Mouse (Mus musculus) kidney, postnatal 0 days (tissue): ENCODE results near the gene Ube2o. TPM values are rescaled to one million over a fixed set of nuclear protein-coding genes. Genes with fewer than 3 reads are reported as not detected.

Source experiments
- ATAC-seq: fragments of 200-750 bp; cut with Nextera tagmentation; replicated peaks from 2 replicates; pipeline ENCODE4 v1.8.0; 2017; ENCODE audit warnings: low read depth, moderate number of reproducible peaks, moderate TSS enrichment, moderate library complexity; ENCODE audit not compliant: low FRiP score
- DNase-seq: peaks from one replicate; pipeline ENCODE4 v3.0.0-alpha.2; 2016; ENCODE audit warnings: low spot score
- H3K27ac ChIP-seq: fragments of 300-500 bp; sonication (generic); 2 replicates; pipeline ENCODE4 v1.5.1; 2014; ENCODE audit warnings: mild to moderate bottlenecking
- H3K27me3 ChIP-seq: fragments of 300-500 bp; sonication (generic); 2 replicates; pipeline ENCODE4 v1.6.1; 2014; ENCODE audit warnings: low read length, mixed read lengths; ENCODE audit not compliant: insufficient read depth
- H3K36me3 ChIP-seq: fragments of 300-500 bp; sonication (generic); 2 replicates; pipeline ENCODE4 v1.6.1; 2014; ENCODE audit warnings: low read length, mixed read lengths; ENCODE audit not compliant: insufficient read depth
- H3K4me1 ChIP-seq: fragments of 300-500 bp; sonication (generic); replicated peaks from 2 replicates; pipeline ENCODE4 v1.6.1; 2014; ENCODE audit warnings: antibody characterized with exemption, low read length, mixed read lengths; ENCODE audit not compliant: insufficient read depth
- H3K4me2 ChIP-seq: fragments of 300-500 bp; sonication (generic); 2 replicates; pipeline ENCODE4 v1.6.1; 2014; ENCODE audit warnings: mild to moderate bottlenecking, low read length, moderate library complexity, mixed read lengths
- H3K4me3 ChIP-seq: fragments of 300-500 bp; sonication (generic); replicated peaks from 2 replicates; pipeline ENCODE4 v1.5.1; 2014; ENCODE audit warnings: low read depth, low read length
- H3K9ac ChIP-seq: fragments of 300-500 bp; sonication (generic); 2 replicates; pipeline ENCODE4 v1.6.1; 2014; ENCODE audit warnings: low read depth, low read length
- H3K9me3 ChIP-seq: fragments of 300-500 bp; sonication (generic); replicated peaks from 2 replicates; pipeline ENCODE4 v1.6.1; 2016; ENCODE audit warnings: low read length, inconsistent platforms, mixed read lengths
- CTCF ChIP-seq: IDR thresholded peaks from 2 replicates; pipeline ENCODE4 v1.5.1; 2016; ENCODE audit warnings: antibody characterized with exemption, low read depth, mild to moderate bottlenecking, moderate library complexity
- WGBS: fragments of 180-500 bp; shearing (Covaris S2); extraction: QIAGEN DNeasy Blood & Tissue Kit; methylation state at CpG from one replicate; pipeline ENCODE4 v1.1.7; 2014; 5-methylcytosine and 5-hydroxymethylcytosine counted together
- polyA plus RNA-seq: library from polyadenylated mRNA; unstranded; fragments of >200 nt; fragmentation: Nextera tagmentation; extraction: Ambion mirVana; gene quantifications from 2 replicates; pipeline ENCODE4 v1.2.1, GENCODE M21; 2015

Ube2o gene
- 8.6 and 8.9 TPM in 2 replicates for polyA plus RNA-seq

GRCm38 (mm10) chr11:116581376-116581814 is at the start of gene Ube2o:
Ube2o (minus strand) TSS chr11:116581447.
- Histone ChIP-seq H3K27ac (peak within 1 kb of the TSS; percentile 63), H3K4me3 (peak within 1 kb of the TSS; percentile 83), H3K27me3 (no peaks in the 10 kb centered on the region), H3K4me2 (peak within 1 kb of the TSS; percentile 86), H3K36me3 (no peaks in the 10 kb centered on the region), H3K9ac (peak within 1 kb of the TSS; percentile 77), H3K4me1 (0 out of 2 replicates have a peak, but pooled peaks cover 5% of the 10 kb centered on the region), H3K9me3 (no peaks in the 10 kb centered on the region)
- peak; percentile 50; the same call in 1 of the 2 replicates for TF ChIP-seq CTCF
- WGBS: 1% methylated on average over 49 of the region's 51 CpGs
- DNase-seq: peak; percentile 90
- ATAC-seq: peak; percentile 88

- ATAC-seq: no peak
- Histone ChIP-seq H3K4me1 (no peaks in the 10 kb centered on the region), H3K27ac (no peak overlapping the region), H3K9ac (no peak overlapping the region), H3K36me3 (no peaks in the 10 kb centered on the region), H3K9me3 (no peaks in the 10 kb centered on the region), H3K27me3 (no peaks in the 10 kb centered on the region), H3K4me2 (no peak overlapping the region), H3K4me3 (no peak overlapping the region)
- no peak for DNase-seq
- TF ChIP-seq CTCF: no peak
- WGBS: 32% methylated on average over 12 of the region's 12 CpGs
Observed at GRCm38 (mm10) chr11:116630171-116630965, 49.1 kb upstream of the Ube2o start.

- WGBS: 91% methylated on average over 6 of the region's 6 CpGs
- no peak overlapping the region for H3K4me2 ChIP-seq
- H3K4me3 ChIP-seq: no peak overlapping the region
- H3K36me3 ChIP-seq: no peaks in the 10 kb centered on the region
- H3K4me1 ChIP-seq: no peaks in the 10 kb centered on the region
- DNase-seq (no peak), ATAC-seq (no peak)
- H3K27me3 ChIP-seq: no peaks in the 10 kb centered on the region
- H3K9me3 ChIP-seq: no peaks in the 10 kb centered on the region
- H3K9ac ChIP-seq: no peak overlapping the region
- no peak overlapping the region for H3K27ac ChIP-seq
- no peak for TF ChIP-seq CTCF
Observed at GRCm38 (mm10) chr11:116629472-116629871, 48.2 kb upstream of the Ube2o start.

- H3K4me2 ChIP-seq: no peak overlapping the region
- H3K36me3 ChIP-seq: no peaks in the 10 kb centered on the region
- H3K4me3 ChIP-seq: no peak overlapping the region
- no peaks in the 10 kb centered on the region for H3K27me3 ChIP-seq
- 60% methylated on average over 9 of the region's 9 CpGs for WGBS
- H3K4me1 ChIP-seq: no peaks in the 10 kb centered on the region
- no peak overlapping the region for H3K27ac ChIP-seq
- DNase-seq: peak; percentile 94
- 0 out of 2 replicates have a peak, but pooled peaks have one; percentile 34 for ATAC-seq
- TF ChIP-seq CTCF: peak; percentile 99
- H3K9me3 ChIP-seq: no peaks in the 10 kb centered on the region
- H3K9ac ChIP-seq: no peak overlapping the region
Observed at GRCm38 (mm10) chr11:116628712-116629111, 47.5 kb upstream of the Ube2o start.

GRCm38 (mm10) chr11:116627072-116628020 is 46.1 kb upstream of the Ube2o start:
- H3K9ac ChIP-seq: no peak overlapping the region
- no peak for ATAC-seq
- no peaks in the 10 kb centered on the region for H3K9me3 ChIP-seq
- 36% methylated on average over 10 of the region's 10 CpGs for WGBS
- H3K27ac ChIP-seq: no peak overlapping the region
- no peaks in the 10 kb centered on the region for H3K27me3 ChIP-seq
- TF ChIP-seq CTCF: peak; percentile 51
- no peak overlapping the region for H3K4me2 ChIP-seq
- H3K4me3 ChIP-seq: no peak overlapping the region
- H3K4me1 ChIP-seq: peaks cover 9% of the 10 kb centered on the region
- H3K36me3 ChIP-seq: no peaks in the 10 kb centered on the region
- no peak for DNase-seq

- Histone ChIP-seq H3K4me1 (peaks cover 18% of the 10 kb centered on the region), H3K4me2 (no peak within 1 kb of the TSS), H3K9ac (no peak within 1 kb of the TSS), H3K27ac (no peak within 1 kb of the TSS), H3K9me3 (no peaks in the 10 kb centered on the region), H3K4me3 (no peak within 1 kb of the TSS), H3K36me3 (no peaks in the 10 kb centered on the region), H3K27me3 (no peaks in the 10 kb centered on the region)
- TF ChIP-seq CTCF: no peak
- ATAC-seq: no peak
- WGBS: 72% methylated on average over 10 of the region's 10 CpGs
- DNase-seq: no peak
Observed at GRCm38 (mm10) chr11:116626299-116627071, 45.2 kb upstream of the Ube2o start, which contains the start of gene Rhbdf2. Rhbdf2 (minus strand) TSS chr11:116627019.
